In genomic region chr2:26132628-26133551, GRCm38 (mm10) we compare ENCODE assay signal across 8 mouse cellular contexts. TPM values are rescaled to one million over a fixed set of nuclear protein-coding genes. Genes with fewer than 3 reads are reported as not detected.
DNase-seq lines count a peak whose midpoint lies in the region; ATAC-seq and TF ChIP-seq lines count a peak whose summit lies in the region.

No protein-coding gene starts in this region.

- H3K4me1 ChIP-seq in cerebellum, adult 2 months (ENCODE audit: control insufficient read depth, insufficient read depth, low read length), result peaks cover 15% of the 10 kb centered on the region
- peaks cover 19% of the 10 kb centered on the region for H3K4me1 ChIP-seq in forebrain, embryonic 16.5 days (replicated peaks; ENCODE audit: control insufficient read depth, insufficient read depth, low read length)
- H3K4me1 ChIP-seq in liver, embryonic 16.5 days (ENCODE audit: control insufficient read depth, low read depth, low read length), result peaks cover 31% of the 10 kb centered on the region
- peaks cover 53% of the 10 kb centered on the region for H3K4me1 ChIP-seq in olfactory bulb, adult 2 months (ENCODE audit: control insufficient read depth, insufficient read depth, low read length)

- peak overlapping the region; percentile 47 for H3K9ac ChIP-seq in forebrain, embryonic 16.5 days (replicated peaks; ENCODE audit: low read depth, low read length)
- peak overlapping the region; percentile 15 for H3K9ac ChIP-seq in liver, embryonic 16.5 days (ENCODE audit: low read depth, low read length)

- H3K9me3 ChIP-seq in forebrain, embryonic 16.5 days (ENCODE audit: control insufficient read depth, low read length), result no peaks in the 10 kb centered on the region
- H3K9me3 ChIP-seq in liver, embryonic 16.5 days (replicated peaks; ENCODE audit: control insufficient read depth, low read length), result no peaks in the 10 kb centered on the region

- TF ChIP-seq POLR2A in cerebellum, adult 2 months (IDR thresholded peaks at IDR 0.05; ENCODE audit: borderline replicate concordance, insufficient read depth, low read length), result 0 out of 2 replicates have a peak, but pooled peaks have one; percentile 30
- peak; percentile 14; the same call in 1 of the 2 replicates for TF ChIP-seq POLR2A in olfactory bulb, adult 2 months (IDR thresholded peaks at IDR 0.05; ENCODE audit: insufficient read depth, low read depth, low read length)

- no peaks in the 10 kb centered on the region; the same call in 1 of the 2 replicates for H3K36me3 ChIP-seq in forebrain, embryonic 16.5 days (ENCODE audit: control insufficient read depth, insufficient read depth)
- no peaks in the 10 kb centered on the region for H3K36me3 ChIP-seq in liver, embryonic 16.5 days (ENCODE audit: control insufficient read depth, insufficient read depth)

- peak overlapping the region; percentile 59 for H3K4me2 ChIP-seq in forebrain, embryonic 16.5 days (ENCODE audit: low read length)
- H3K4me2 ChIP-seq in liver, embryonic 16.5 days (ENCODE audit: low read depth, low read length), result peak overlapping the region; percentile 51

- WGBS in cerebellum, adult 2 months, result 4% methylated on average over 25 of the region's 25 CpGs
- 2% methylated on average over 25 of the region's 25 CpGs for WGBS in forebrain, embryonic 16.5 days
- 9% methylated on average over 25 of the region's 25 CpGs for WGBS in liver, embryonic 16.5 days (ENCODE audit: insufficient replicate concordance)
- WGBS in olfactory bulb, adult 2 months, result 3% methylated on average over 25 of the region's 25 CpGs

- ATAC-seq in forebrain, embryonic 16.5 days, result peak; percentile 82
- peak; percentile 59 for ATAC-seq in liver, embryonic 16.5 days (ENCODE audit: low read depth)

- peak; percentile 24; the same call in 1 of the 2 replicates for TF ChIP-seq CTCF in cerebellum, adult 2 months (IDR thresholded peaks at IDR 0.05; ENCODE audit: borderline replicate concordance, insufficient read depth, low read depth, low read length)
- no peak for TF ChIP-seq CTCF in olfactory bulb, adult 2 months (IDR thresholded peaks at IDR 0.05; ENCODE audit: insufficient read depth, low read depth, low read length)

- peak overlapping the region; percentile 29 for H3K4me3 ChIP-seq in cerebellum, adult 2 months (replicated peaks; ENCODE audit: insufficient read depth, low read depth, low read length)
- H3K4me3 ChIP-seq in forebrain, embryonic 16.5 days (replicated peaks; ENCODE audit: low read length), result peak overlapping the region; percentile 32
- H3K4me3 ChIP-seq in liver, embryonic 16.5 days (ENCODE audit: low read depth, low read length), result peak overlapping the region; percentile 45
- H3K4me3 ChIP-seq in olfactory bulb, adult 2 months (ENCODE audit: insufficient read depth, low read depth, low read length), result peak overlapping the region; percentile 44

- peak; percentile 97 for DNase-seq in NIH3T3 (ENCODE audit: low read depth)
- peak; percentile 83 to 85 for DNase-seq in cerebellum, adult 2 months
- peak; percentile 84 to 88 for DNase-seq in heart, postnatal 14 days
- DNase-seq in layer of hippocampus, adult 18-20 months (ENCODE audit: low spot score in 2 of 2), result peak; percentile 84 to 93
- DNase-seq in urinary bladder, postnatal 10 days (ENCODE audit: low spot score), result peak; percentile 64

- H3K27ac ChIP-seq in cerebellum, adult 2 months (ENCODE audit: insufficient read depth, low read length), result peak overlapping the region; percentile 81
- H3K27ac ChIP-seq in forebrain, embryonic 16.5 days (ENCODE audit: low read length), result peak overlapping the region; percentile 80
- H3K27ac ChIP-seq in liver, embryonic 16.5 days (ENCODE audit: low read length), result peak overlapping the region; percentile 18
- peak overlapping the region; percentile 88 for H3K27ac ChIP-seq in olfactory bulb, adult 2 months (ENCODE audit: insufficient read depth, low read depth, low read length)

- H3K27me3 ChIP-seq in cerebellum, adult 2 months (ENCODE audit: control insufficient read depth, insufficient read depth, low read length), result no peaks in the 10 kb centered on the region
- no peaks in the 10 kb centered on the region for H3K27me3 ChIP-seq in forebrain, embryonic 16.5 days (replicated peaks; ENCODE audit: control insufficient read depth, insufficient read depth, low read length)
- no peaks in the 10 kb centered on the region for H3K27me3 ChIP-seq in liver, embryonic 16.5 days (ENCODE audit: control insufficient read depth, insufficient read depth, low read depth, low read length)

- intact Hi-C loops in heart, postnatal 14 days (cut with DNase I), result no loop called here

RNA-seq across cellular contexts. Expression of gene Nacc2, which starts 9.9 kb away (rescaled TPM):
- polyA plus RNA-seq in cerebellum, adult 2 months (2012; rRNA removed), result 117 and 124 TPM in 2 replicates
- 13.3 and 16.1 TPM in 2 replicates for polyA plus RNA-seq in forebrain, embryonic 16.5 days (2015; fragmentation: Nextera tagmentation; extraction: Ambion mirVana)
- total RNA-seq in heart, postnatal 14 days (2021), result 10 to 100 TPM; 16.3 to 19.1 TPM
- total RNA-seq in layer of hippocampus, adult 18-20 months (2021), result 10 to 100 TPM; 64.6 to 78.3 TPM
- 3.9 and 6.4 TPM in 2 replicates for polyA plus RNA-seq in liver, embryonic 16.5 days (2015; fragmentation: Nextera tagmentation; extraction: Ambion mirVana)
- polyA plus RNA-seq in olfactory bulb, adult 2 months (2012; ENCODE audit: insufficient read depth, insufficient read length, low replicate concordance, missing spikeins), result 71.7 TPM in 1 of 2 replicates, not detected in the other

Comparison
In these comparisons a context has a peak if more than half of its experiments do, and no peak if none do; other contexts are left out.
1. Peak in every context shown above with its lines: DNase-seq, ATAC-seq, H3K4me3 ChIP-seq and H3K27ac ChIP-seq.
2. H3K27ac ChIP-seq: peak in every context shown above with its lines; median percentile 88 in olfactory bulb, adult 2 months; 81 in cerebellum, adult 2 months; 80 in forebrain, embryonic 16.5 days; 18 in liver, embryonic 16.5 days.